Mouse (Mus musculus) forebrain, embryonic 16.5 days (tissue): ENCODE measurements at regions not wholly inside any gene's neighbourhood (a gene's known extent, or its start where the extent isn't known, plus 50 kb on each side); places are given as distances from the start of the nearest gene placed in this dataset.

Experiments used
- ATAC-seq: fragments of 200-750 bp; cut with Nextera tagmentation; 2 replicates; pipeline ENCODE4 v1.8.0; 2017; ENCODE audit warnings: mild to moderate bottlenecking, moderate library complexity
- H3K27ac ChIP-seq: fragments of 300-500 bp; sonication (generic); 2 replicates; pipeline ENCODE4 v1.5.1; 2014; ENCODE audit warnings: low read length, control low read depth
- H3K27me3 ChIP-seq: fragments of 300-500 bp; sonication (generic); replicated peaks from 2 replicates; pipeline ENCODE4 v1.6.1; 2014; ENCODE audit warnings: low read length; ENCODE audit not compliant: control insufficient read depth, insufficient read depth
- H3K36me3 ChIP-seq: fragments of 300-500 bp; sonication (generic); 2 replicates; pipeline ENCODE4 v1.6.1; 2014; ENCODE audit not compliant: control insufficient read depth, insufficient read depth
- H3K4me1 ChIP-seq: fragments of 300-500 bp; sonication (generic); replicated peaks from 2 replicates; pipeline ENCODE4 v1.6.1; 2014; ENCODE audit warnings: low read length; ENCODE audit not compliant: control insufficient read depth, insufficient read depth
- H3K4me2 ChIP-seq: fragments of 300-500 bp; sonication (generic); 2 replicates; pipeline ENCODE4 v1.6.1; 2014; ENCODE audit warnings: mild to moderate bottlenecking, low read length, control low read depth
- H3K4me3 ChIP-seq: fragments of 300-500 bp; sonication (generic); replicated peaks from 2 replicates; pipeline ENCODE4 v1.5.1; 2014; ENCODE audit warnings: mild to moderate bottlenecking, low read length, control low read depth
- H3K9ac ChIP-seq: fragments of 300-500 bp; sonication (generic); replicated peaks from 2 replicates; pipeline ENCODE4 v1.6.1; 2014; ENCODE audit warnings: low read depth, low read length, control low read depth
- H3K9me3 ChIP-seq: fragments of 300-500 bp; sonication (generic); 2 replicates; pipeline ENCODE4 v1.6.1; 2016; ENCODE audit warnings: low read length; ENCODE audit not compliant: control insufficient read depth
- WGBS: fragments of 180-500 bp; shearing (Covaris S2); extraction: QIAGEN DNeasy Blood & Tissue Kit; methylation state at CpG from one replicate; pipeline ENCODE4 v1.1.7; 2014; 5-methylcytosine and 5-hydroxymethylcytosine counted together

DNA sequence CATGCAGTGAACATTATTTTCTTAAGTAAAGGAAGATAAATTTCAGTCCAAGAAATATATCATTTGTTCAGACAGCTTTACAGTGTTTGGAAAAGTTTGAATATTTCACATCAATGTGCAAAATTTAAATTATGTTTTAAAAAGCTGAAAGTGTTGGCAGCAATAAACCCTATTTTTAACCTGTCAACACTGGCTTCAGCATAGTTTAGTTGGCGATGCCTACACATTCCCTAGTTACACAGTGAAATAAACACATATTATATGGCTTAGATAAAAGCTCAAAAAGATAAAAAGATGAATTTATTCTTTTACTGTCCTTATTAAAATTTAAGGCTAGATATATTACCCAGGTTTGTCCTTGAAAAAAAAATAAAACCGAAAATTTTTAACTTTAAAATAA lies 471.8 kb upstream of the Ncam2 start:
- Histone ChIP-seq H3K4me3 (no peak overlapping the region), H3K9me3 (no peaks in the 10 kb centered on the region), H3K4me2 (no peak overlapping the region), H3K27ac (no peak overlapping the region), H3K9ac (no peak overlapping the region), H3K27me3 (no peaks in the 10 kb centered on the region), H3K36me3 (no peaks in the 10 kb centered on the region), H3K4me1 (no peaks in the 10 kb centered on the region)
- ATAC-seq, result peak; percentile 31; the same call in 1 of the 2 replicates
- 73% methylated on average over 2 of the region's 2 CpGs for WGBS

- Histone ChIP-seq H3K4me3 (no peak overlapping the region), H3K4me1 (no peaks in the 10 kb centered on the region), H3K36me3 (no peaks in the 10 kb centered on the region), H3K4me2 (no peak overlapping the region), H3K9me3 (no peaks in the 10 kb centered on the region), H3K27ac (no peak overlapping the region), H3K27me3 (no peaks in the 10 kb centered on the region), H3K9ac (no peak overlapping the region)
- 100% methylated on average over 2 of the region's 2 CpGs for WGBS
- no peak for ATAC-seq
Observed at GRCm38 (mm10) chr16:80773261-80773660, 427.2 kb upstream of the Ncam2 start.

DNA sequence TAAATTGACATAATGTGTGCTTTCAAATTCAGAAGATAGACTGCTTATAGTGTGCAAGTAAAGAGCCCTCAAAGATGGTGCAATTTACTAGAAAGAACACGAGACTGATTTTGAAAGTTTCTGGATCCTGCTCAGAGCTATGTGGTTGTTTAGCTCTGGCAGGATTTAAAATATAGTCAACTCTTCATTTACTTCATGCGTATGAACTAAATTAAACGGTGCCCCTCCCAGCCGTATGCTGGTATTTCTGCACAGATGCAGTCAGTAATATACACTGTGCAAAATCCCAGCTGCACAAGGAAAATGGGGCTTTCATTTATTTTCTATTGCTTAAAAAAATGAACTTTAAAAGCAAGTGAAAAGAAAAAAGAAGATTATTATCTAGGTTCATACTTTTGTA lies 383.4 kb upstream of the Ncam2 start:
- Histone ChIP-seq H3K36me3 (no peaks in the 10 kb centered on the region), H3K9me3 (no peaks in the 10 kb centered on the region), H3K4me2 (no peak overlapping the region), H3K4me3 (no peak overlapping the region), H3K27ac (no peak overlapping the region), H3K27me3 (no peaks in the 10 kb centered on the region), H3K4me1 (no peaks in the 10 kb centered on the region), H3K9ac (no peak overlapping the region)
- WGBS, result 83% methylated on average over 4 of the region's 4 CpGs
- no peak for ATAC-seq

DNA sequence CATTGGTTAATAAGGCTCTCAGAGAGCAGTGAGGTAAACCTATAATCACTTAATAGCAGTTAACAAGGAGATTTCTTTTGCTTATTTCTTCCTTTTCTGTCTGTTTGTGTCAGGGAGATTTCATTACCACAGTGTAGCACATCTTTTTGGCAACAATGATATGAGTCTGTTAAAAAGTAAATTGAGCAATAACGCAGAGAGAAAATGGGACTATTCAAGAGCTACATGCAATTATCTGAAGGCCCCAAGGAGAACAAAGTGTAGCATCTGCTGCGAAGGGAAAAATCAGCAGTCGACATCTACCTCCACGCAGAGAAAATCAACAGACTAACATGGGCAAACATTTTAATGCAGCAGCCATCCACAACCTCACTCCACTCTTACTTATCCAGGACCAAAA lies 366.0 kb upstream of the Ncam2 start:
- Histone ChIP-seq H3K36me3 (no peaks in the 10 kb centered on the region), H3K4me3 (no peak overlapping the region), H3K27me3 (no peaks in the 10 kb centered on the region), H3K9me3 (no peaks in the 10 kb centered on the region), H3K4me1 (no peaks in the 10 kb centered on the region), H3K27ac (no peak overlapping the region), H3K4me2 (no peak overlapping the region), H3K9ac (no peak overlapping the region)
- WGBS, result 76% methylated on average over 4 of the region's 4 CpGs
- ATAC-seq, result no peak
